Mouse (Mus musculus) liver, embryonic 16.5 days (tissue): ENCODE measurements around the gene Cntnap2. TPM values are rescaled to one million over a fixed set of nuclear protein-coding genes. Genes with fewer than 3 reads are reported as not detected.

Experiments
- ATAC-seq: fragments of 200-750 bp; cut with Nextera tagmentation; 2 replicates; pipeline ENCODE4 v1.8.0; 2017; ENCODE audit warnings: low read depth, mild to moderate bottlenecking, moderate number of reproducible peaks, moderate library complexity
- H3K27ac ChIP-seq: fragments of 300-500 bp; sonication (generic); 2 replicates; pipeline ENCODE4 v1.5.1; 2014; ENCODE audit warnings: mild to moderate bottlenecking, low read length
- H3K27me3 ChIP-seq: fragments of 300-500 bp; sonication (generic); 2 replicates; pipeline ENCODE4 v1.6.1; 2014; ENCODE audit warnings: low read depth, low read length, mixed read lengths; ENCODE audit not compliant: control insufficient read depth, insufficient read depth
- H3K36me3 ChIP-seq: fragments of 300-500 bp; sonication (generic); 2 replicates; pipeline ENCODE4 v1.6.1; 2014; ENCODE audit warnings: mild to moderate bottlenecking; ENCODE audit not compliant: control insufficient read depth, insufficient read depth
- H3K4me1 ChIP-seq: fragments of 300-500 bp; sonication (generic); 2 replicates; pipeline ENCODE4 v1.6.1; 2014; ENCODE audit warnings: low read depth, low read length, mixed read lengths; ENCODE audit not compliant: control insufficient read depth
- H3K4me2 ChIP-seq: fragments of 300-500 bp; sonication (generic); 2 replicates; pipeline ENCODE4 v1.6.1; 2014; ENCODE audit warnings: low read depth, low read length, mixed read lengths
- H3K4me3 ChIP-seq: fragments of 300-500 bp; sonication (generic); 2 replicates; pipeline ENCODE4 v1.5.1; 2014; ENCODE audit warnings: low read depth, mild to moderate bottlenecking, low read length
- H3K9ac ChIP-seq: fragments of 300-500 bp; sonication (generic); 2 replicates; pipeline ENCODE4 v1.6.1; 2014; ENCODE audit warnings: low read depth, low read length
- H3K9me3 ChIP-seq: fragments of 300-500 bp; sonication (generic); replicated peaks from 2 replicates; pipeline ENCODE4 v1.6.1; 2016; ENCODE audit warnings: low read length; ENCODE audit not compliant: control insufficient read depth
- WGBS: fragments of 180-500 bp; shearing (Covaris S2); extraction: QIAGEN DNeasy Blood & Tissue Kit; methylation state at CpG from one replicate; pipeline ENCODE4 v1.1.7; 2014; ENCODE audit not compliant: insufficient replicate concordance; 5-methylcytosine and 5-hydroxymethylcytosine counted together
- polyA plus RNA-seq: library from polyadenylated mRNA; unstranded; fragments of >200 nt; fragmentation: Nextera tagmentation; extraction: Ambion mirVana; gene quantifications from 2 replicates; pipeline ENCODE4 v1.2.1, GENCODE M21; 2015

Cntnap2 gene
- polyA plus RNA-seq, 1 experiment from 2014 or later = 0.19 TPM

- Histone ChIP-seq H3K4me3 (no peak overlapping the region), H3K4me1 (no peaks in the 10 kb centered on the region), H3K27ac (no peak overlapping the region), H3K27me3 (no peaks in the 10 kb centered on the region), H3K9me3 (no peaks in the 10 kb centered on the region), H3K4me2 (no peak overlapping the region), H3K9ac (no peak overlapping the region), H3K36me3 (no peaks in the 10 kb centered on the region)
- WGBS = 7% methylated on average over 4 of the region's 4 CpGs
- no peak for ATAC-seq
These were observed 1954.4 kb downstream of the Cntnap2 start for GRCm38 (mm10) chr6:47013535-47013934.

DNA sequence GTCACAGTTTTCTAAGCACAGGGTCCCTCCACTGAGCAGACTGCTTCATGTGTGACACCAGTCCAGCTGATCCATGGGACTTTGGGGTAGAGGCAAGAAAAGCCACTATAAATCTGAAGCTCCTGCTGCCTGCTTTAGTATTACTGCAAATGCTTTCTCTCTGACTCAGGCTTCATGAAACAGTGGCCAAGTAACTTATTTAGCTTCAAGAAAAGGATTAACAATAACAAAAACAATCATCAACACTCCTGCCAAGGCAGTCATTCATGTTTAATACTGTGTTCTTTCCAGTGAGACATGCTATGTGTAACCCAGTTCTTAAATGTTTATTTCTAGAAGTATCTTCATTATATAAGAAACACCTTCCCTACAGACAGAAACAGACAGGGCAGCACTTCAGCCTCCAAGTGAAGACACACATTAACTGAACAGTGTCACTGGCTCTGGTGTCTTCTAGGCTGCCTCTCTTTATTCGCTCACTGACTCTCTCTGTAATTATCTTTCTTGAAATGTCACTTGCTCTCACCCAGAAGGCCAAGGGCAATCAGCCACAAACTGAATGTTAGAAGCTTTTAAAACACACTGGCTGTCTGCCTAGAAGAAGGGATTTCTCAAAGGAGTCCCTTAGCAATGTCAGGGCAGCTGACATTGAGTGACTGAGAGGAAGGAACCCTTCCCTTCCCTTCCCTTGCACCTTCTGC lies 1955.9 kb downstream of the Cntnap2 start:
- no peak overlapping the region for H3K9ac ChIP-seq
- WGBS = 69% methylated on average over 1 of the region's 1 CpGs
- no peak for ATAC-seq
- H3K4me2 ChIP-seq = no peak overlapping the region
- H3K9me3 ChIP-seq = no peaks in the 10 kb centered on the region
- no peaks in the 10 kb centered on the region for H3K4me1 ChIP-seq
- H3K36me3 ChIP-seq = no peaks in the 10 kb centered on the region
- H3K27me3 ChIP-seq = no peaks in the 10 kb centered on the region
- no peak overlapping the region for H3K4me3 ChIP-seq
- H3K27ac ChIP-seq = no peak overlapping the region

- Histone ChIP-seq H3K36me3 (no peaks in the 10 kb centered on the region), H3K4me1 (no peaks in the 10 kb centered on the region), H3K9ac (no peak overlapping the region), H3K4me2 (no peak overlapping the region), H3K27ac (no peak overlapping the region), H3K27me3 (no peaks in the 10 kb centered on the region), H3K4me3 (no peak overlapping the region), H3K9me3 (no peaks in the 10 kb centered on the region)
- WGBS = 52% methylated on average over 4 of the region's 4 CpGs
- no peak for ATAC-seq
These were observed 1967.0 kb downstream of the Cntnap2 start for GRCm38 (mm10) chr6:47026064-47026686.

DNA sequence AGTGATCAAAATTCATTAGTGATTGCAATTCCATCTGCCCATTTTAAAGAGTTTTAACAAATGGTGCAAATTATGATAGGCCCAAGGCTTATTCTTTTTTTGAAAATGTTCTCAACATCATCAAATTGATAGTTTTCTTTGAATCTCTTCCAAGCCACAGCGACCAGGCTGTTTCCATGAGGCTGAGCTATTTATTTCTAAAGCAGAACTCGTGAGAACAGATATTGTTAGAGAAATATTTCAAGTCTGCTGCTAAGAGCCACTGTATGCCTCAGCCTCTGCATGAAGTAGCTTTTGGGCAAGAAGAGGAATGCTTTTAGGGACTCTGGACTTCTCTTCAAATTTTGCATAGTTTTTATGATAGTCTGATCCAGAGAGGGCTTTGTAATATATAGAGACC lies 1972.2 kb downstream of the Cntnap2 start:
- Histone ChIP-seq H3K9ac (no peak overlapping the region), H3K9me3 (no peaks in the 10 kb centered on the region), H3K36me3 (no peaks in the 10 kb centered on the region), H3K4me3 (no peak overlapping the region), H3K27ac (no peak overlapping the region), H3K4me2 (no peak overlapping the region), H3K27me3 (no peaks in the 10 kb centered on the region), H3K4me1 (no peaks in the 10 kb centered on the region)
- WGBS = 32% methylated on average over 2 of the region's 2 CpGs
- ATAC-seq = no peak

DNA sequence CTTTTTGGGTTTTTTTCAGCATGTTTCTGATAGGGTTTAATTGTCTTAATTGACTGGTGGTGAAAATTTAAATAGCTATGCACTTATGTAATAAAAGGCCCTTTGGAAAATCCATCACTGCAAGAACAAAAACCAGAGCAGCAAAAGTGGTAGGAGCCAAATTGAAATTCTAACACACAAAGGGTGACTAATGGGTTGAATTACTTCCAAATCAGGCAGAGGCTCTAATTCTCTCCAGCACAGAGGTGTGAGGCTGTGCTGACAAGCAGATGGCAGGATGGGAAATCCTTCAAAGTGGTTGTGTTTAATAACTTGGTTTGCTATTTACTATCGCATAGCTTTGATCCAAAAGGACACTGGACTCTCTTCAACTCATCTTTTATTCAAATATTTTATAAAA lies 1983.4 kb downstream of the Cntnap2 start:
- Histone ChIP-seq H3K36me3 (no peaks in the 10 kb centered on the region), H3K9ac (no peak overlapping the region), H3K4me1 (no peaks in the 10 kb centered on the region), H3K27ac (no peak overlapping the region), H3K4me3 (no peak overlapping the region), H3K9me3 (no peaks in the 10 kb centered on the region), H3K4me2 (no peak overlapping the region), H3K27me3 (peaks cover 4% of the 10 kb centered on the region; the same call in 1 of the 2 replicates)
- WGBS = 56% methylated on average over 1 of the region's 1 CpGs
- no peak for ATAC-seq

GRCm38 (mm10) chr6:47043586-47043985 lies 1984.4 kb downstream of the Cntnap2 start:
- Histone ChIP-seq H3K27me3 (peaks cover 4% of the 10 kb centered on the region; the same call in 1 of the 2 replicates), H3K4me3 (no peak overlapping the region), H3K36me3 (no peaks in the 10 kb centered on the region), H3K9ac (no peak overlapping the region), H3K4me2 (no peak overlapping the region), H3K27ac (no peak overlapping the region), H3K9me3 (no peaks in the 10 kb centered on the region), H3K4me1 (no peaks in the 10 kb centered on the region)
- 38% methylated on average over 1 of the region's 1 CpGs for WGBS
- no peak for ATAC-seq

- WGBS = 4% methylated on average over 45 of the region's 46 CpGs
- no peaks in the 10 kb centered on the region for H3K36me3 ChIP-seq
- H3K27me3 ChIP-seq = peaks cover 4% of the 10 kb centered on the region; the same call in 1 of the 2 replicates
- peak overlapping the region; percentile 15; the same call in 1 of the 2 replicates for H3K4me3 ChIP-seq
- no peak for ATAC-seq
- H3K27ac ChIP-seq = no peak overlapping the region
- H3K9ac ChIP-seq = no peak overlapping the region
- no peaks in the 10 kb centered on the region for H3K4me1 ChIP-seq
- no peaks in the 10 kb centered on the region for H3K9me3 ChIP-seq
- peak overlapping the region; percentile 46 for H3K4me2 ChIP-seq
These were observed 1985.4 kb downstream of the Cntnap2 start for GRCm38 (mm10) chr6:47044385-47045200.

- Histone ChIP-seq H3K27me3 (peaks cover 4% of the 10 kb centered on the region; the same call in 1 of the 2 replicates), H3K4me2 (no peak overlapping the region), H3K27ac (no peak overlapping the region), H3K4me1 (no peaks in the 10 kb centered on the region), H3K9ac (no peak overlapping the region), H3K4me3 (no peak overlapping the region), H3K9me3 (no peaks in the 10 kb centered on the region), H3K36me3 (no peaks in the 10 kb centered on the region)
- 49% methylated on average over 5 of the region's 5 CpGs for WGBS
- ATAC-seq = no peak
These were observed 1989.9 kb downstream of the Cntnap2 start for GRCm38 (mm10) chr6:47049051-47049450.
